Mouse (Mus musculus) inflammation-experienced regulatory T-cells, adult 6 months (primary cell): ENCODE results near the gene Trim14. TPM values are rescaled to one million over a fixed set of nuclear protein-coding genes. Genes with fewer than 3 reads are reported as not detected.
A peak's percentile ranks its signal among the peaks of the same experiment; 100 is the strongest.

Experiments
- ATAC-seq: one replicate; pipeline ENCODE4 v1.8.0; 2017
- polyA plus RNA-seq, 3 experiments: library from polyadenylated mRNA; unstranded; fragments of 100-300 nt; shearing (Covaris generic); gene quantifications; one replicate each; pipeline ENCODE4 v1.2.1; 2017

Gene Trim14
- polyA plus RNA-seq, 3 experiments from 2014 or later = 19.2 to 34.4 (median 32.0) TPM

- ATAC-seq = peak; percentile 1
Observed at GRCm38 (mm10) chr4:46526798-46527557, 9.0 kb downstream of the Trim14 start.

DNA sequence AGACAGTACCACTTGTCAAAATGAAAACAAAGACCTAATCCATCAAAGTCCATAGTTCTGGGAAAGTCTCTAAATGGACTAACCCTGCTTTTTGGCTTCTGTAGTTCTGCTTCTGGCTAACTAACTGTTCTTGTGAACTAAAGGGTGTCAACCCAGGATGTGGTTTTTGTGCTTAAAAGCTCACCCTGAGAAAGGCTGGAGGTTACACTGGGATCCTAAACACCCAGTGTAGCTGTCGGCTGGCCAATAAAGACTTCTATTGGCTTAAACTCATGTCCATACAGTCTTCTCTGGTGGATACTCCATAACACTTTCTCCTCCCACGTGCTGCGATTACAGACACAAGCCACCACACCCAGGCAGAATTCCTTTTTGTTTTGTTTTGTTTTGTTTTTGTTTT, 9.7 kb downstream of the Trim14 start:
- ATAC-seq = peak; percentile 70

DNA sequence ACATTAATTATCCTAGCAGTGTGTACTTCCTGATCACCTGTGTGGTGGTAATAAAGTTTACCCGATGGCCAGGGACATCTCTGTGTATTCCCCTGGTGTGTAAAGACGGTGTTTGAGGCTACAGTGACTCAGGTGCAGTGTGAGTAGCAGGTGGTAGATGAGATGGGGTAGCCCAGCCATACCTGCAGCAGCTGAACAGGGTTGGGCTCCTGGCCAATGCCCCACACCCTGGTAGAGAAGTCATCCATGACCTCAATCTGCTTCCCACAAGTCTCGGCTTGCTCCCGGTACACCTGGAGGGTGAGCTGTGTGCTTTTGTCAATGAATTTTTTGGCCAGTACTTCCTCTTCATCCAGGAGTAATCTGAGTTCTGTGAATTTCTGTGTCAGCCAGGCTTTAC, 12.6 kb downstream of the Trim14 start:
- no peak for ATAC-seq

DNA sequence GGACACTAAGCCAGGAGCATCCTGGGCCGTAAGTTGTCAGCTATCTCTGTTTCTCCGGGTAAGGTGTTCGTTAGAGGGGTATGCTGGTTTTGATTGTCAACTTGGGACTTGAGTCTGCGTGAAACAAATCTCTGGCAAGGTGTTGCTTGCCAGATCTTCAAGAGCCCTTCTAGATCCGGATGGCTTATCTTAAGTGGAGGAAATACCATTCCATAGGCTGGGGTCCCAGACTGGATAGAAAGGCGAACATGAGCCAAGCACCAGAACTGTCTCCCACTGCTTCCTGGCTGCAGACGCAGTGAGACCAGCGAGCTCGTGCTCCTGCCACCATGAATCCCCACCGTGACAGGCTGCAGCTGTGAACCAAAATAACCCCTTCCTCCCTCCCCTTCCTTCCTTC, 14.5 kb downstream of the Trim14 start:
- ATAC-seq = no peak

GRCm38 (mm10) chr4:46520491-46520890, 15.4 kb downstream of the Trim14 start:
- no peak for ATAC-seq

- ATAC-seq = peak; percentile 76
Observed at GRCm38 (mm10) chr4:46507736-46508460, 28.0 kb downstream of the Trim14 start.

GRCm38 (mm10) chr4:46506801-46507610, 28.9 kb downstream of the Trim14 start:
- peak; percentile 75 for ATAC-seq

- ATAC-seq = no peak
Observed at GRCm38 (mm10) chr4:46505361-46506057, 30.4 kb downstream of the Trim14 start.

DNA sequence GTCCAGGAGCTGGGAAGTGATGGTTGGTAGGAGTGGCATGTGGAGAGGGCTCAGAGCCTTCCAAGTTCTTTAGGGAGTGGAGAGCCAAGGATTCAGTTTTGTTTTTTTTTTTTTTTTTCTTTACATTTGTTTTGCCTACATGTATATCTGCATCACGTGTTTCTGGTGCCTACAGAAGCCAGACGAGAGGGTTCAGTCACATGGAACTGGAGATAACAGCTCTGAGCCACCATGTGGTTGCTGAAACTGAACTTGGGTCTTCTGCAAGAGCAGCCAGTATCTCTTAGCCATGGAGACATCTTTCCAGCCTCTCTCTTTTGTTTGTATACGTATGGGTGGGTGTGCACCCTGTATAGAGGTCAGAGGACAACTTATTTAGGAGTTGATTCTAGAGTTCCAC, 32.1 kb downstream of the Trim14 start:
- ATAC-seq = no peak

DNA sequence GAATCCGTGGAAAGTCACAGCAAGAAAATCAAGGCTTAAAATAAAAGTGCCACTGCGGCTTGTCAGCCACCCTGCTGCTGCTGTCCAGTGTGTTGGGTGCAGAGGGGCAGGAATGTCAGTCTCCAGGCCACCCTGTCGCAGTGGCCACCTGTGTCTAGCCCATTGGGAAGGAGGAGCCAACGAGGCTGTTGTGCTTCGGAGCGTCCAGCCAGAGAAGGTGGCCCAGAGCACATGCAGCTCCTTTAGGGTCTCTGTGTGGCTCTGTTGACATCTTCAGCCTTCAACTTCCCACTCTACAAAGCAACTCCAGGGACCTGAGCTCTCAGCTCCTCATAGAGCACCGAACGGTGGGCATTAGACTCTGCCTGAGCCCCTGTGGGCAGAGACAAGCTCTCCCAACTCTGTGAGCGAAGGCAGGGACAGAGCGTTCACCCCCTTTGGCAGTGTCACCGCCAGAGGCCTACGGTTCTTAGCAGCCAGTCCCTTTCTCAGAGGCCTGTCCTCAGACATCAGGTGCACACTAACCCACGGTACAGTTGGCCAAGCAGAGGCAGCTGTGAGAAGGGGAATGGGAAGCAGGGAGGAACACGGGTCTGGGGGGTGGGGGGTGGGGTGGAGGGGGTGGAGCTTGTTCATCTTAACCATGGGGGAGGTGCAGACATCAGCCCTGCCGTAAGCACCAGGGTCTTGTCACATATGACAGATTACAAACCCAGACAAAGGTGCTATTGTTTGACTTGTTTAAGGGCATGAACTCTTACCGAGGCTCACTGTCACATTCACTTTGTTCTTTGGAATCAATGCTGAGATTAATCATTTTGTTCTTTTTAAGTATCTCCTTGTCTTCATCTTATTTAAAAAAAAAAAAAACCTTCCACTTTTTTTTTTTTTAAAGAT, 33.1 kb downstream of the Trim14 start:
- no peak for ATAC-seq

GRCm38 (mm10) chr4:46498976-46499375, 37.0 kb downstream of the Trim14 start:
- no peak for ATAC-seq

DNA sequence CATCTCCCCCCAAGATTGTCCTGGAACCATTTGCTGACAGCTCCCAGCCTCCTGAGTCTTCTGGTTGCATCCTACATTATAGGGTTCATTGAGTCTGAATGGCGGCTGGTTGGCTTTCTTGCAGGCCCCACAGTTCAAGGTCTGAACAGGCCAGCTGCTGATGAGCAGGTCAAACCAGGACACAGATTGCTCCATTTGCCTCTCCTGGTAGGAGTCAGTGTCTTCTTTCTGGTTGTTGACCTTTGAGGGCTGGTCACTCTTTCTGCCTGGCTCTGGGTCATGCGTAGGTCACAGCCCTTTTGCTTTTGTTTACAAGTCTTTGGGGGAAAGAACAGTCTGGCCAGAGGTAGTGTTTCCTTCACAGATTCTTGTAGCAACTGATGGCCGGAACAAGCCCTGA, 37.4 kb downstream of the Trim14 start:
- ATAC-seq = no peak

- ATAC-seq = peak; percentile 85
Observed at GRCm38 (mm10) chr4:46497286-46497892, 38.6 kb downstream of the Trim14 start.

DNA sequence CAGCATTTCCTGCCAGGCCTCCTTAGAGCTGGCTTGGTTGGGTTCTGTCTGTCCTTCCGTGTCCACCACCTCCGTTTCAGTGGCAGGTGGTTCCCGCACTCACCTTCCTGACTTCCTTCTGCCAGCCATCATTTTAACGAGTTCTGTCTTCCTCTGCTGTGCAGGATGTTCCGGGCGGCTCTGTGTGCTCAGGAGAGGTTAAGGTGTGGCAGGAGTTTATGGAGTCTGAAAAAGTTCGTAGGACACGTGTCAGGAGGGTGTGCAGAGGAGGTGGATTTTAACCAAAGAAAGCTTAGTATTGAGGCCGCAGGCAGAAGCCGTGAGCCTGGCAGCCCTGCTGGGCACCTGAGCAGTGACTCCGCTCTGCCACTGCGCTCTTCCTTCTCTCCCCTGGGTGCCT, 40.4 kb downstream of the Trim14 start:
- no peak for ATAC-seq

DNA sequence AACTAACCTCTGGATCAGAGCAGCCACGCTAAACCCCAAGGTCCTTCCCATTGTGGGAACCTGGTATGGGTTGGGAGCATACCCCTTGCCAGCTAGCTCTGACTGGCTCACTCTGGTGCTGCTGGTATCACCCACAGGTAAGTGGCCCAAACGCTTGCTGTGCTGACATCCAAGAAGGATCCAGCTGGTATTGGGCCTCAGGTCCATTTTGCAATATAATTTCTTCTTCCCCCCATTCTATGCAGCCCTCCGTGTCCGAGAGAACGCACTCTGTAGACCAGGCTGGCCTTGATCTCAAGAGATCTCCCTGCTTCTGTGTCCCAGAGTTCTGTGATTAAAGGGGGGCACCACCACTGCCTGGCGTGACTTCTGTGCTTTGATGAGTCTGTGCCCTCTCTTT, 42.9 kb downstream of the Trim14 start:
- no peak for ATAC-seq

GRCm38 (mm10) chr4:46489028-46489925, 46.7 kb downstream of the Trim14 start, which contains the start of gene Nans:
TSS of gene Nans (plus strand) at chr4:46489248.
- peak; percentile 87 for ATAC-seq

GRCm38 (mm10) chr4:46487348-46487747, 48.6 kb downstream of the Trim14 start:
- ATAC-seq = no peak

DNA sequence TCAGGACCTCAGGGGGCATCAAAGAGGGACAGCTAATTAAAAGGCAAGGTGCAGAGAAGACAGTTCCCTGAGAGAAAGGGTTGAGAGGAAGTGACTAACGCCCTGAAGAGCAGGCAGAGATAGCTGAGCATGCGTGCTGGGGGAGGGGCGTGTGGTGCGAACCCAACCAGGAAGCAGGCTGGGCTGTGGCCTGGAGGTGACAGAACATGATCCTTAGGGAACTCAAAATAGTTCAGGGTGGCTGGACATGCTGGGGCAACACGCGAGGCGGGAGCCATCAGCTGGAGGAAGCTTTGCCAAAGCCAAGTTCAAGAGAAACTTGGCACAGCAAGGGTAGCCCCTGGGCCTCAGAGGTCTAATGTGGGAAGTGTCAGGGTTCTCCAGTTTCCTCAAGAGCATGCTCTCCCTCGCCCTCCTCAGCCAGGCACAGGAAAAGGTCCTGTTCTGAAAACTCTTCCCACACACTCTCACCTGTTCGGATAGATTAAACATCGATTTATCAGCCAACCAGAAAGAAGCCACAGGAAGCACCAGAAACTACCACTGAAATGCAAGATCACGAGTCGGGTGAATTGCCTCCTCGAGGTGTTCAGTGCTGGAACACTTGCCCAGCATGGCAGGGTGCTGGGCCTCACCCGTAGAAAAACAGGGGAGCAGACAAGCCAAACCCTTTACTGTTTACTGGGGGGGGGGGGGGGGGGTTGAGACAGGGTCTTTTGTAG, 50.1 kb downstream of the Trim14 start:
- ATAC-seq = peak; percentile 79

DNA sequence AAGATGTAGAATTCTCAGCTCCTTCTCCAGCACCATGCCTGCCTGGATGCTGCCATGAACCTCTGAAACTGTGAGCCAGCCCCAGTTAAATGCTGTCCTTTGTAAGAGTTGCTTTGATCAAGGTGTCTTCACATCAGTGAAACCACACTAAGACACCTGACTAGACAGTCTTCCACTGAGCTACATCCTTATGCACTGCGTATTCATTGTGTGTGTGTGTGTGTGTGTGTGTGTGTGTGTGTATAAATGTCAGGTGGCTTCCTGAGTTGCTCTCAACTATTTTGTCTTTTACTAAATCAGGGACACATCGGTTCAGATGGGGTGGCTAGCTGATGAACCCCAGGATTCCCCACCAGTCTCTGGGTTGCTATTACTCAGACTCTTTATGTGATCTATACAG, 56.9 kb downstream of the Trim14 start:
- ATAC-seq = peak; percentile 90
